Mouse (Mus musculus) layer of hippocampus, adult 9-11 months (tissue): ENCODE data around the gene Npsr1.

ENCODE experiments used
- DNase-seq: peaks from one replicate; pipeline ENCODE4 v3.0.0; 2022

The Npsr1 gene

DNA sequence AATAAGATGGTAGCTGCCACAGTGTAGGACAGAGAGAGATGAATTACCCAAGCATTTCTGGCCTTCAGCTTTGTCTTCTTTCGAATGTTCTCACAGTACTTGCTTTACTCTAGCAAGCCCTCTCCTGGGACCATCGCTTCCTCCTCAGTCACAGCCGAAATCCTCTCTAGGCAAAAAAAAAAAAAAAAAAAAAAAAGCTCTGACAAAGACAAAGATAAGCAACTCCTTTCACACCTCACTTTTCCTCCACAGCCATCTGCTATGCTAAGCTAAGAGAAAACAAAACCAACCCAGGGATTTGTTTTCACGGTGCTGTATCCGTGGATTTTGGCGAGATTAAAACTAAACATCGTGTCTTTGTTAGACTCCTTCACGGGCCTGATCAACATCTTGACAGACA lies 156.4 kb downstream of the Npsr1 start:
- DNase-seq, result no peak

DNA sequence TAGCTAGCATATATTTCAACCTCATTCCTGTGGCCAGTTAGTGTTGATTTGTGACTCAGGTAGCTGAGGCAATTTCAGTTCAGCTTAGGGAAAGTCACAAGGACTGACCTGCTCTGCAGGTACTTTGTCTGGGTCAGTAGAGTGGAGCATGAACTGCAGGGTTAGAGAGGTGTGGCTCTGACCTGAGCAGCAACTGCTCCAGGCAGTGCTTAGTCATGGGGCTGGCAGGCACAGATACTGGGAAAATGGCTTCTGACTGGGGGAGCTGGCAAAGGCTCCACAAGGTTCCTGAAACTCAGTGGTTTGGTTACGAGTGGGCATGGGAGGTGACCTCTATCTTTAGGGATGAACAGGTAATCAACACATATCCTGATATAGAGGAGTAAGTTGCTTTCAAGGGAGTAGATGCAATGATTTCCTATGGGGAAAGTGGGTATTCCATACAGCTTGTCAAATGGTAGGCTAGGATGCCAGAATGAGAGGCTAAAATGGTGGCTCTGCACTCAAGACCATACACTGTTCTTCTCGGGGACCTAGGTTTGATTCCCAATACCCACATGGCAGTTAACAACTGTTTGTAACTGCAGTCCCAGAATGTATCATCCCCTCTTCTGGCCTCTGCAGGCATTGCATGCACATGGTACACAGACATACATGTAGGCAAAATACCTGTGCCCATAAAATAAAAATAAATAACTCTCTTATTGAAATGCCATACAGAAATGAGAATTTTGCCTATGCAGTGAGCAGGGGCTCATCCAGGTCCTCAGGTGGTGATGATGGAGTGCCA lies 182.9 kb downstream of the Npsr1 start:
- no peak for DNase-seq

DNA sequence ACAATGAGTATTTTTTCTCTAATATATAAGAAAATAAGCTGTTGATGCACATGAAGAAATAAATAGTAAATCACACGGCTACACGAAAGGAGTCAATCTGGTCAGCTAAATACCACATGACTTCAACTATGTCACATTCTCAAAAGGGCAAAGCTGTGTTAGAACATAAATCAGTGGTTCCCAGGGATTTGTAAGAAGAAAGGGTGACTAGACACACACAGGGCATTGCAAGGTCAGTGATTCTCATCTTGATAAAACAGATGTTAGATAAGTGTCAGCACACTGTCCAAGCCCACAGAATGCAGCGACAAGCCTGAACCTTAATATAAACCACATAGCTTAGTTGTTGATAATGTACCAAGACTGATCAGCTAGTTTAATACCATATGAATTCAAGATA lies 184.8 kb downstream of the Npsr1 start:
- no peak for DNase-seq

DNA sequence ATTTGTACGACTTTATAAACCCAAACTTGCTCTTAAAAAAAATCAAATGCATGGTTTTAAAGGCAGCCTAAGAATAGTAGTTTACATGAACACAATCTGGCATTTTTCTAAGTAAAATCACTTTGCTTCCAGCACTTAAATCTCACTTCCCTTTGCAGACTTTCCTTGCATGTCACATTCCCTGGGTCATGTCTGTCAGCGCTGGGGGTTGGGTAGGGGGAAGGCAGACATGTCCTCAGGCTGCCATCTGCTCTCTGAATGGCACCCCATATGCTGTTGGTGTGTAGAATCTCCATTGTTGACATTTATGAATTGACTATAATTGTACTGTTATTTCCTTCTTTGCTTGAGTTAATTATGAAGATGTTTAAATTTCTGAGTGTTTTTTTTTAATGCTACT lies 185.3 kb downstream of the Npsr1 start:
- DNase-seq, result peak; percentile 54

DNA sequence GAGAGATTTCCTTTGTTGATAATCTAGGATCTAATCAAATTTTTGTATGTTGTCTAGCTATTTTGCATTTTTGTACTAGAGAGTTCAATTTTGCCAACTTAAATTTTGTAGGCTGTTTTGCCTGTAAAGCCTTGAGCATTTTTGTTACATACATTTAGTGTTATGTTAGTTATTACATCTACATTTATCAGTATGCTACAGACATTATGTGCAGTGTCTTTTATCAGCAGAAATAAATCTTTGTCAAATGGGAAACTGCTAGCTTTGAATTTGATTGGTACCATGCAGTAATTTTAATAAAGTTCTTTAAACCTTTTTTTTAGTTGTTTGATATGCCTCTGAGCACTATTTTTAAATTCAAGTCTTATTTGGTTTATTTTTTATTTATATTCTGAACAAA lies 185.7 kb downstream of the Npsr1 start:
- DNase-seq, result no peak

DNA sequence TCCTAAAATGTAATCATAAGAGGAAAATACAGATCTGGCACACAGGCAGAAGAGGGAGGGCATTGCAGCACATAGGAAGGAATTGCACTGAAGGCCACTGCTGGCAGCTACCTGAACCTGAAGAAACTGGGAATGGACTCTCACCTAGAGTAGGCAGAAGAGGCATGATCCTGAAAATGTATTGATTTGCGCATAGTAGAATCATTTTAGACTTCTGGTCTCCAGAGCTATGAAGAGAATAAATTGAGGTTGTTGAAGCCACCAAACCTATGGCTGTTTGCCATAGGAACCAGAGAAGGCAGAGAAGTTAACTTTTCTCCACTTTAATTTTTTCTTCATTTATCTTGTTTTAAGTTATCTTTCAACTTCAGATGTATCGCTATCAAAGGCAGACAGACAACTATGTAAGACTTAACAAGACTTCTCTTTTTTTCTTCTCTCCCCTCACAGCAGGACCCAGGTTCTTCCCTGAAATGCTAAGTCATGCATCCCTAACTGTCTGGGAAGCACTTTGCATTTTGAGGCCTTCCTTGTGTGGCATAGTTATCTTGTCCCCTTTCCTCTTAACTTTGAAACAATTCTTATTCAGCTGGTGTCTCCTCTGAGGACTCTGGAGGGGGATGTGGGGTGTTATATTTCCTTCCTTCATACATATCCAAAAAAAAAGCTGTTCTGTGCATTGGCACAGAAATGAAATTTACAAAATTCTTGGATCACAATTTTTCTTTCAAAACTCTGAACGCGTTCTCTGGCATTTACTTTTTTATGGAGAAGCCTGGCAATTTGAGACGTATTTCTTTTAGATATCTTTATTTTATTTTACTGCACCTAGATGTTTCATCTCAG lies 186.7 kb downstream of the Npsr1 start:
- DNase-seq, result no peak

DNA sequence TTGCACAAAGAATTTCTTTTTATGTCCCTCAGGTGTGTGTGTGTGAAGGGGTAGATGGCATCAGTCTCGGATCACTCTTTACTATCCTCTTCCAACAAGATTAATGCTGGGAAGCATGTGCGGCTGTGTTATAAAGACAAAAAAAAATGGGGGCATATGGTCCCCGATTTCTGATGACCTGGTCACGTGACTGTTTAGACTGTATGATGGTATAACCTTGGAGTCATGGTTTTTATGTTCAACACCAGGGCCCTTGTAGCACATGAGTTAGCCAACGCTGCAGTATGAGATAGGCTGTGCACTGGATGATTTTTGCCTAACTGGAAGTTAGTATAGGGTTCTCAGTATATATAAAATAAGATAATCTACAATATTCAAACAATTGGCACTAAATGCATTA lies 187.6 kb downstream of the Npsr1 start:
- no peak for DNase-seq

DNA sequence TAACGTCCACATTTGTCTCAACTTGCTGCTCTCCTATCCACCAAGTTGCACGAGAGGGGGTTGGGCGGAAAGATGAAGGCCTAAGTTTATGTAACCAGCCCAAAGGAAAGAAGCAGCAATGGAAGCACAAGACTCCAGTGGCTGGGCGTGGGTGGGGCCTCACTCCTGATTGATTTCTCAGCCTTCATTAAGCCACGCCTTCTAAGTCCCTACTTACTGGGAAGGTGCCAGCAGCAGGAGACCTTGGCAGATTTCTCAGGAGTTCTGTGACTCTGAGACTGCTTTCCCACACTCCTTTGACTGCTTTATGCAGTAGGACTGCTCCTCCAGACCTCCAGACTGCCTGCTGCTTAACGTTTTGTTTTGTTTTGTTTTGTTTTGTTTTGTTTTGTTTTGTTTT lies 193.6 kb downstream of the Npsr1 start:
- no peak for DNase-seq

DNA sequence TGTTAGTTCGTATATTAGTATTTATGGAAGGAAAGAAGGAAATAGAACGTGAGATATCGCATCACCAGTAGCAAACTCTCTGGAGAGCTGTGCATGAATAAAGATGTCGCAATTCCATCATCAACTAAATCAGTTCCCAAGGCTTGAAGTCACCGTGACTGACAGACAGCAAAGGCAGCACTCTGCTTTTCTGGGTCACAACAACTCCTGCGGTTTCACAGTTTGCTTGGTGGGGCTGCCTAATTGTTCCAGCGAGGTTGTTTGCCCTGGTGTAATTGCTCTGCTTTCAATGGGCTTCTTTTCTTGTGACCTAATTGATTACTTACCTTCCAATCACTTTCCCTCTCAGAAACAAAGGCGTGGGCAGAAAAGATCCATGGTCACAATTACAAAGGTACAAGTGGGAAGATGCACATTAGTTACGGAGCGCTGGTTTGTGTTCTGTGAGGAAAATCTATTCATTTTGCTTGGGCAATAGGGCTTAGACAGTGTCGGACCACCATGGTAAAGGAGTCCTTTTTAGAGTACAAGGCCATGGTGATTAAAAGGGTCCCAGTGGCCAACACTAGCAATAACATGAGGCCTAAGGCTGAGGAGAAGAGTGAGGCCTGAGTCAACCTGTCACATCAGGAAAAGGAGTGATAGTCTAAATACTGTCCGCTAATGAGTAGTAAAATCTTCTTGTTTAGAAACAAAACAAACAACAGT lies 195.6 kb downstream of the Npsr1 start:
- DNase-seq, result no peak

DNA sequence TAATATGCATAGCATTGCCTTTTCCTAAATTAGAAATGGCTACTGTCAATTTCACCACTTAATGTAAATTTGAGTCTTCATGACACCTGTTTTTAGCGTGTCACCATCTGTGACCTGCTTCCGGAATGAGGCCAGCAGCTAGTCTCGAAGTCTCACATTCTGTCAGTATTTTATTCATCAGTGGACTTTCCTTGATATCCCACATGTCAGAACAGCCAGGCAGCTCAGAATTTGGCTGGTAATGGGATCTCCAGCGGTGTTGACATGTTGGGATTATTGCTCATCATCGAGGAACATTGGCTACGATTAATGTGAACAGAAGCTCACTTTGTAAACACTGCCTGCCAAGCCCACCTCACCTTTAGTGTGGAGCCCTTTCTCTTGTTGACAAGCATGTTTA lies 205.1 kb downstream of the Npsr1 start:
- DNase-seq, result no peak

DNA sequence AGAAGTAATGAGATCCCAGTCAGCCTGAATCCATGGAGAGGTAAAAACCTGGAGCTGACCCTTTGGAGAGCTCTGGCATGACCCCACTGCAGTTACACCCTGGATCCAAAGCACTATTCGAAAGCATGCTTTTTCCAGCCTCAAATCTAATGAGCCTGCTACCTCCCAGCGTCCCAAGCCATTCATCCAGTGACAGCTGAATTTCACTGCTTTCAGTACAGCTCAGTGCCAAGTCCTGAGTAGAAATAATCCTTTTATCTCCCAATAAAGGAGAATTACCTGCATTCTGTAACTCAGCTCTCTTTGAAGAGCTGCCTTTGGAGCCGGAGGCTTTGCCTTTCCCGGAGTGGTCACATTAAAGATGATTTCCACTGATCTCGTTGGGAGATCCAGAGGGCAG lies 209.2 kb downstream of the Npsr1 start:
- DNase-seq, result no peak

DNA sequence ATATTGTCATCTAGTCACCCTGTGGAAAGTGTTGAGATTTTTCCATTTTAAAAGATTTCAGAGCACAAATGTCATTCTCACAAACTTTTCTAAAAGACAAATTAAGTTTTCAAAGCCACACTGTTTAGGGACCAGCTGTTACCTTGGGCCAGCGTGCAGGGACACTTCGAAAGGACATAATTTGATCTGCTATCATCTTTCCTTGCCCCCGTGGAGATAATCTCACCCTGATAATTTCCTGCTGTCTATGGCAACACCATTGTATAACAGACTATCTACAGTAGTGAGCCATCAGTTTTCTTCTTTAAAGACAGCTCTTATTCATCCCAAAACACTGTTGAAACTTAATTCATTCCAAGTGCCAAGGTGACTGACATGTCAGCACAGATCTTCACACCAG lies 209.6 kb downstream of the Npsr1 start:
- no peak for DNase-seq

DNA sequence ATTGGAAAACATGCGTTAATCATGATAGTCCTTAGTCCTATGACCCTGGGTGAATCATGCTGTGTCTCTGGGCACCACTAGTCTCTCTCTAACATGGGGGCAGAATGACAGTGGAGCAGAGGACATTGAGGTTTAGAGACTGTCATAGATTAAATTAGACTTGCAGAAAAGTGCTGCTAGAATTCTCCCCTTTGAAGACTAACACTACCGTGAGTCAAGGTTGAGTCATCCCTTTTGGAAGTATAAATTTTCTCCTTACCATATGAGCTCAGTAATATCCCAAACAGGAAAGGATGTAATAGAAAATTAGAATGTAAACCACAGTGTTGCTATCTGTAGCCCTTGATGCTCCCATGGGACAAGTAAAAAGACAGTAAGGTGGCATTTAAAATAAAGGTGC lies 218.0 kb downstream of the Npsr1 start:
- no peak for DNase-seq

DNA sequence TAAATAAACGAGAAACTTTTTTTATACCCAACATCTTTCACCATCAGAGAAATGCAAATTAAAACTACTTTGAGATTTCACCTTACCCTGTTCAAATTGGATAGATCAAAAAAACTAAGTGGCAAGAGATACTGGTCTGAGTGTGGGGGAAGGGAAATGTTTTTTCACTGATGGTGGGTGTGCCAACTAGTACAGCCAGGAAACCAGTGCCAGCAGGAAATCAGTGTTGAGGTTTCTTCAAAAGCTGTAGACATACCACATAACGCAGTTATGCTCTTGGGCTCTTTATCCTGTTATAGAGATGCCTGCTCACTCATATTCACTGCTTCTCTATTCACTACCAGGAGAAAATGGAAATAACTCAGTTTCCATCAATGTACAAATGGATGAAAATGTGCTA lies 233.9 kb downstream of the Npsr1 start:
- no peak for DNase-seq

DNA sequence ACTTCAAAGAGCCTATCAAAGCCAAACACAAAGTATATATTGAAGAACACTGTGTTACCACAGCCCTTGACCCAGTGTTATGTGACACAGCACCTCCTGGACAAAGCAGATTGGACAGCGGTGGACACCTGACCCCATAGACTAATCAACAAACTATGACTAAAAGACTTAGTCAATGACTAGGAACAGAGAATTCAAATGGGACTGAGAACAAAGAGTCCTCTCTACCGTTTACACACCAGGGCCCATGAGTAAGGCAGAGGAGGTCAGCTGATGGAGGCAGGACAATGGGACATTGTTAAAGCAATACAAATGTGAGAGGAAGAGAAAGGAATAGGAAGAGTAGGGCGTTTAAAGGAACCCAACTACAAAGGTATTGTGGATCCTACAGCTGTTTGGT lies 243.5 kb downstream of the Npsr1 start:
- peak; percentile 73 for DNase-seq

DNA sequence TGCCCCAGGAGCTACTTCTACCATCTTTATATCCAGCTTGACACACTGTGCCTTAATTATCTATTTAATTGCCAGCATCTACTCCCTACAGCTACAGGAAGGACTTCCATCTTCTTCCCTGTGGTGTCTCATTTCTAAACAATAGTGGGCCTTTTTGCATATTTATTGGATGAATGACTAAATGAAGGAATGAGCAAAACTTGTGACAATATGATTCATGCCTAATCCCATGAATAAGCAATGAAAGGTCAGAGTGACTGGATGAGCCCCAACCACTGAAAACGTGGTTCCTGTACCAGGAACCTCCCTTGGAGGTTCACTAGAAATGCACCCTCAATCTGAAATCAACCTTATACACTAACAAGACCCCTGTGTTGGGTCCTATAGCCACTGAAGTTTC lies 249.2 kb downstream of the Npsr1 start:
- DNase-seq, result no peak

DNA sequence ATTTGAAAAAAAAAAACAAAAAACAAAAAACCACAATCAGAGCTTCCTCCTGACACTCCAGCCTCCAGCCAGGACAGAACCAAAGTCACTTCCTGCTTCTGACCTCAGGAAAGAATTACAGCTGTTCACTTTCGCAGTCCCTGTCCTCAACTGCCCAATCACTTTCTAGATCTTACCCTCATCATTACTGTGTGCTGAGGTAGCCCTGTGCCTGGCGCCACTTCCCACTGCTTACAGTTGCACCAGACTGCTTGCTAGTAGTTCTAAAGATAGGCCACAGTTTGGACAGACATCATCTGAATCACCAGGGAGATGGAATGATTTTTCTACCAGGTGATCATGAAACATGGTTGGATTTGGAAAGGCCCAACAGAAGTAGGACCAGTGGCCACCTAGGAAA lies 251.7 kb downstream of the Npsr1 start:
- no peak for DNase-seq

DNA sequence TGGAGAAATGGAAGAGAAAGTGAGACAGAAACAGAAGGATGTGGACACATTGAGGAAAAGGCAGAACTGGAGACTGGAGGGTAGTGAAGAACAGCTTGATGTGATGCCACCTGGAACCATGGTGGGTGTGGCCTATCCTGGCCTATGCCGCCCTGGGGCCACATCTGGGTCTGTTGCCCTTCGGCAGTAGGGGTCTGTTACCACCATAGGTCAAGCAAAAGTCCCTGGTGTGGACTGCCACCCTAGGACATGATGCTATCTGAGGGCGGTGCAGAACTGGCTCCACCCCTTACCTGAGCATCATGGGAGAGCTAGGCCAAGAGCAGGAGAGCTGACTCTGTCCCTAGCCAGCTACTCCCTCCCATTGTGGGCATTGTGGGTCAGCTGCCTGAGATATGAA lies 253.6 kb downstream of the Npsr1 start:
- DNase-seq, result no peak
